ENCODE assay signal across 12 mouse cellular contexts in genomic region chr12:117820859-117821221, GRCm38 (mm10). TPM values are rescaled to one million over a fixed set of nuclear protein-coding genes. Genes with fewer than 3 reads are reported as not detected.
A peak's percentile ranks its signal among the peaks of the same experiment; 100 is the strongest.
DNase-seq lines count a peak whose midpoint lies in the region; ATAC-seq and TF ChIP-seq lines count a peak whose summit lies in the region.
"Had no signal": no experiment of that assay in that cellular context is flagged by ENCODE, and none has a peak within 500 bp of the region (broad histone marks: within the 10 kb centered on the region; RNA-seq: fewer than 3 reads in every experiment).

No protein-coding gene starts in this region.

- no peak for TF ChIP-seq POLR2A in lung, adult 2 months (IDR thresholded peaks at IDR 0.05; ENCODE audit: borderline replicate concordance, extremely low read depth, low read depth, low read length)

- TF ChIP-seq CTCF in lung, adult 2 months (IDR thresholded peaks at IDR 0.05; ENCODE audit: insufficient read depth, low read length): peak; percentile 20; the same call in 1 of the 2 replicates

- H3K4me1 ChIP-seq in lung, adult 2 months (ENCODE audit: control insufficient read depth, insufficient read depth, low read length): no peaks in the 10 kb centered on the region
- H3K4me1 ChIP-seq: heart, embryonic 15.5 days had no signal

- no peak overlapping the region for H3K4me3 ChIP-seq in lung, adult 2 months (replicated peaks; ENCODE audit: extremely low read depth, low read depth, low read length)
- H3K4me3 ChIP-seq: erythroblast, embryonic 14.5 days; heart, embryonic 15.5 days had no signal

- DNase-seq in embryo, embryonic 10 days (ENCODE audit: low spot score): peak; percentile 50
- DNase-seq in embryo, embryonic 9.5 days (ENCODE audit: extremely low spot score): no peak
- no peak for DNase-seq in lung, adult 2 months
- no peak for DNase-seq in lung, adult 18-20 months
- peak; percentile 54 for DNase-seq in ZHBTc4 (ENCODE audit: low read depth, low spot score)
- DNase-seq in gastrocnemius, adult 18-20 months (ENCODE audit: low spot score): no peak
- no peak for DNase-seq in ovary, postnatal 14 days (ENCODE audit: low spot score)
- DNase-seq: right cerebral cortex, adult 18-20 months; thymus, postnatal 36 days had no signal

- peak; percentile 51; the same call in 1 of the 2 replicates for ATAC-seq in monocyte, adult 5-6 weeks (replicated peaks; ENCODE audit: insufficient number of reproducible peaks, low FRiP score, low TSS enrichment, poor library complexity, severe bottlenecking)

RNA-seq across cellular contexts. Expression of gene Cdca7l, which starts 16.8 kb away (rescaled TPM):
- polyA plus RNA-seq in lung, adult 2 months (2012; rRNA removed): 2.1 and 2.6 TPM in 2 replicates
- total RNA-seq in monocyte, adult 5-6 weeks (2017): 24.7 to 80.2 TPM (median 33.5 TPM) in 3 replicates
- total RNA-seq in gastrocnemius, adult 18-20 months (2021): under 1 TPM in 1 of 2 experiments, not detected in 1; 0.09 TPM

Comparison
In these comparisons a context has a peak if more than half of its experiments do, and no peak if none do; other contexts are left out.
1. DNase-seq: peak in embryo, embryonic 10 days (single experiment) and ZHBTc4 (single experiment); none in embryo, embryonic 9.5 days (single experiment), lung, adult 2 months (single experiment), lung, adult 18-20 months (0 of 2), gastrocnemius, adult 18-20 months (single experiment) and ovary, postnatal 14 days (single experiment).
2. RNA of gene Cdca7l, which starts 16.8 kb away (total RNA-seq): 24.7 to 80.2 TPM in monocyte, adult 5-6 weeks; 0.09 TPM in gastrocnemius, adult 18-20 months; every median in the first group is over 10 times any median in the second.